Mouse (Mus musculus) right cerebral cortex, postnatal 36 days (tissue): ENCODE data around the gene Sept14.
"Not testable (repeated sequence)": the region's sequence is repeated elsewhere in the genome, so short reads cannot be mapped to it uniquely, and the experiment has no call there.

Experiments used
- DNase-seq, 2 experiments: peaks; one replicate each; pipeline ENCODE4 v3.0.0; 2022; ENCODE audit warnings: low spot score in 2 of 2, mixed read lengths in 1 of 2

Sept14 gene

GRCm38 (mm10) chr5:129708412-129708811 lies at the start of gene Sept14:
Sept14 (minus strand) TSS chr5:129708512.
- DNase-seq, result no peak

GRCm38 (mm10) chr5:129756886-129757285 lies 48.6 kb upstream of the Sept14 start:
- no peak for DNase-seq

GRCm38 (mm10) chr5:129744050-129744449 lies 35.7 kb upstream of the Sept14 start:
- no peak for DNase-seq

GRCm38 (mm10) chr5:129742903-129743488 lies 34.7 kb upstream of the Sept14 start:
- no peak for DNase-seq

GRCm38 (mm10) chr5:129740976-129741375 lies 32.7 kb upstream of the Sept14 start:
- no peak for DNase-seq

- DNase-seq, result no peak
Observed at GRCm38 (mm10) chr5:129731021-129731420, 22.7 kb upstream of the Sept14 start.

GRCm38 (mm10) chr5:129730344-129730743 lies 22.0 kb upstream of the Sept14 start:
- DNase-seq, result no peak

GRCm38 (mm10) chr5:129729286-129729685 lies 21.0 kb upstream of the Sept14 start:
- DNase-seq, result no peak

GRCm38 (mm10) chr5:129726784-129727183 lies 18.5 kb upstream of the Sept14 start:
- no peak for DNase-seq

- DNase-seq, result no peak
Observed at GRCm38 (mm10) chr5:129725774-129726392, 17.6 kb upstream of the Sept14 start.

GRCm38 (mm10) chr5:129724834-129725773 lies 16.8 kb upstream of the Sept14 start, which contains the start of gene Nipsnap2:
Nipsnap2 (plus strand) TSS chr5:129725063.
- peak; percentile 77 to 86 for DNase-seq

GRCm38 (mm10) chr5:129724268-129724667 lies 16.0 kb upstream of the Sept14 start:
- no peak for DNase-seq

GRCm38 (mm10) chr5:129720176-129720575 lies 11.9 kb upstream of the Sept14 start:
- no peak for DNase-seq

- DNase-seq, result no peak
Observed at GRCm38 (mm10) chr5:129717016-129717415, 8.7 kb upstream of the Sept14 start.

GRCm38 (mm10) chr5:129715326-129715861 lies 7.1 kb upstream of the Sept14 start, which contains the start of gene Mrps17:
Mrps17 (plus strand) TSS chr5:129715497.
- peak; percentile 89 to 92 for DNase-seq

GRCm38 (mm10) chr5:129703368-129703767 lies 4.9 kb downstream of the Sept14 start:
- no peak for DNase-seq

GRCm38 (mm10) chr5:129701706-129702105 lies 6.6 kb downstream of the Sept14 start:
- no peak for DNase-seq

GRCm38 (mm10) chr5:129700506-129700905 lies 7.8 kb downstream of the Sept14 start:
- DNase-seq, result no peak

GRCm38 (mm10) chr5:129690528-129690927 lies 17.8 kb downstream of the Sept14 start:
- no peak for DNase-seq

GRCm38 (mm10) chr5:129687621-129688020 lies 20.7 kb downstream of the Sept14 start:
- DNase-seq, result no peak

GRCm38 (mm10) chr5:129685141-129685540 lies 23.2 kb downstream of the Sept14 start:
- not testable (repeated sequence) for DNase-seq

- DNase-seq, result peak in 1 of 2 experiments; percentile 52
Observed at GRCm38 (mm10) chr5:129670036-129670458, 38.3 kb downstream of the Sept14 start, which contains the start of gene Zfp11. Zfp11 (minus strand) TSS chr5:129670099.
